Mouse (Mus musculus): Measurements from ENCODE around the gene Hdgfl2. TPM values are rescaled to one million over a fixed set of nuclear protein-coding genes. Genes with fewer than 3 reads are reported as not detected.

Gene Hdgfl2
- polyA plus RNA-seq, 1 experiment from 2014 or later: 136 TPM

DNA sequence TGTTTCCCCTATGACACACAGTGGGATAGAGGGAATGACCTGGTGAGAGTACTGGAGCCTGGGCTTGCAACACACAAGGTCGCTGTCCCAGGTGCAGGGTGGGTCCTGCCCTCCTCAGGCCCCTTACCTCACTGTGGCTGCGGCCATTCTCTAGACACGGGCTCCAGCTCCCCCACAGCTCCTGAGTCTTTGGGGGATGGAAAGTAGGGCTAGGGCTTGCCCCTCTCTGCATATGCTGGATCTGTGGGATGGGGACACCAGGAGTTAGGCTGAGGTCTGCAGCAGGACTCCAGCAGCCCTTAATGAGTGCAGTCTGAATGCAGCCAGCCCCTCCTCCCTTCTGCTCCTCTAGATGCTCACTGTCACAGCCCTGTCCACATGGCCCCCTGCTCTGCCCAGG is 33.3 kb downstream of the Hdgfl2 start:
- H3K27ac ChIP-seq (ENCODE audit: low read depth, low read length): no peak overlapping the region
- 76% methylated on average over 3 of the region's 3 CpGs for WGBS
- H3K4me1 ChIP-seq (ENCODE audit: control insufficient read depth, insufficient read depth, low read length): peaks cover 5% of the 10 kb centered on the region; the same call in 1 of the 2 replicates
- H3K36me3 ChIP-seq (ENCODE audit: control insufficient read depth, insufficient read depth, low read length): no peaks in the 10 kb centered on the region
- no peaks in the 10 kb centered on the region for H3K9me3 ChIP-seq (ENCODE audit: control insufficient read depth, low read length)
- no peak overlapping the region for H3K4me3 ChIP-seq (ENCODE audit: low read depth, low read length)
- ATAC-seq (ENCODE audit: insufficient read depth, low FRiP score, low TSS enrichment): no peak
- no peak overlapping the region for H3K4me2 ChIP-seq (ENCODE audit: low read depth)
- DNase-seq (ENCODE audit: low spot score): no peak
- H3K27me3 ChIP-seq (ENCODE audit: control insufficient read depth, insufficient read depth, low read length): peaks cover 5% of the 10 kb centered on the region
- no peak overlapping the region; the same call in 1 of the 2 replicates for H3K9ac ChIP-seq (ENCODE audit: low read length)

- Histone ChIP-seq H3K4me3 (ENCODE audit: low read depth, low read length) (no peak overlapping the region), H3K9ac (ENCODE audit: low read length) (no peak overlapping the region), H3K27me3 (ENCODE audit: control insufficient read depth, insufficient read depth, low read length) (peaks cover 31% of the 10 kb centered on the region), H3K36me3 (ENCODE audit: control insufficient read depth, insufficient read depth, low read length) (no peaks in the 10 kb centered on the region), H3K4me1 (ENCODE audit: control insufficient read depth, insufficient read depth, low read length) (peaks cover 7% of the 10 kb centered on the region; the same call in 1 of the 2 replicates), H3K27ac (ENCODE audit: low read depth, low read length) (no peak overlapping the region), H3K4me2 (ENCODE audit: low read depth) (no peak overlapping the region), H3K9me3 (ENCODE audit: control insufficient read depth, low read length) (no peaks in the 10 kb centered on the region)
- 79% methylated on average over 10 of the region's 10 CpGs for WGBS
- ATAC-seq (ENCODE audit: insufficient read depth, low FRiP score, low TSS enrichment) (no peak), DNase-seq (ENCODE audit: low spot score) (no peak)
These were observed 36.8 kb downstream of the Hdgfl2 start for GRCm38 (mm10) chr17:56116193-56116592.

DNA sequence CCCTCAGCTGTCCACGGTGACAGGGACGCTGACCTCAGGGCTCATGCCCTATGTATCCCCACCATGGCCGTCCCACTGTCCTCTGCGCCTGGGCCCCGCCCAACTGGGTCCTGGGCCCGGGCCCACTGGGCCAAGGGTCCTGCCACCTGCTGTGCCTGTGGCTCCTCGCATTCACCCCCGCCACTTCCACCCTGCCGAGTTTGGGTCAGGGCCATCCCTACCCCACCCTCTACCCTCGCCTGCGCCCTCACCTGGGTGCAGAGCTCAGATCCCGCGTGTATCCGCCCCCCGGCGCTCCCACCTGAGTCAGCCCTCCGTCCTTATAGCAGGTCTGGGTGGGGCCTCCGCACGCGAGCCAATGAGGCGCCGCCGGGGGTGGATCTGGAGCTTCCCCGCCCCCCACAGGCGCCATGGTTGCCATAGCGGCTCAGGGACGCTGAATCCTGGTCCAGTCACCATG is 37.8 kb downstream of the Hdgfl2 start, which contains the start of gene Plin5:
Gene Plin5, minus strand, starts transcription at position 346 of the 460 bp plus-strand sequence.
- no peak within 1 kb of the TSS for H3K27ac ChIP-seq (ENCODE audit: low read depth, low read length)
- no peak within 1 kb of the TSS for H3K9ac ChIP-seq (ENCODE audit: low read length)
- H3K36me3 ChIP-seq (ENCODE audit: control insufficient read depth, insufficient read depth, low read length): no peaks in the 10 kb centered on the region
- peak within 1 kb of the TSS; percentile 15; the same call in 1 of the 2 replicates for H3K4me3 ChIP-seq (ENCODE audit: low read depth, low read length)
- peaks cover 7% of the 10 kb centered on the region; the same call in 1 of the 2 replicates for H3K4me1 ChIP-seq (ENCODE audit: control insufficient read depth, insufficient read depth, low read length)
- peaks cover 42% of the 10 kb centered on the region for H3K27me3 ChIP-seq (ENCODE audit: control insufficient read depth, insufficient read depth, low read length)
- 0 out of 2 replicates have a peak, but pooled peaks cover 3% of the 10 kb centered on the region for H3K9me3 ChIP-seq (ENCODE audit: control insufficient read depth, low read length)
- H3K4me2 ChIP-seq (ENCODE audit: low read depth): peak within 1 kb of the TSS; percentile 43
- DNase-seq (ENCODE audit: low spot score) (peak; percentile 57), ATAC-seq (ENCODE audit: insufficient read depth, low FRiP score, low TSS enrichment) (no peak)
- WGBS: 1% methylated on average over 27 of the region's 27 CpGs

GRCm38 (mm10) chr17:56119431-56119830 is 40.0 kb downstream of the Hdgfl2 start:
- ATAC-seq (ENCODE audit: insufficient read depth, low FRiP score, low TSS enrichment): no peak
- 46% methylated on average over 12 of the region's 12 CpGs for WGBS
- H3K4me1 ChIP-seq (ENCODE audit: control insufficient read depth, insufficient read depth, low read length): peaks cover 7% of the 10 kb centered on the region; the same call in 1 of the 2 replicates
- H3K36me3 ChIP-seq (ENCODE audit: control insufficient read depth, insufficient read depth, low read length): no peaks in the 10 kb centered on the region
- no peak for DNase-seq (ENCODE audit: low spot score)
- H3K9ac ChIP-seq (ENCODE audit: low read length): no peak overlapping the region
- H3K27me3 ChIP-seq (ENCODE audit: control insufficient read depth, insufficient read depth, low read length): peaks cover 57% of the 10 kb centered on the region
- H3K4me2 ChIP-seq (ENCODE audit: low read depth): no peak overlapping the region
- H3K4me3 ChIP-seq (ENCODE audit: low read depth, low read length): no peak overlapping the region
- peaks cover 10% of the 10 kb centered on the region for H3K9me3 ChIP-seq (ENCODE audit: control insufficient read depth, low read length)
- H3K27ac ChIP-seq (ENCODE audit: low read depth, low read length): no peak overlapping the region

GRCm38 (mm10) chr17:56119981-56120880 is 40.8 kb downstream of the Hdgfl2 start:
- DNase-seq (ENCODE audit: low spot score) (no peak), ATAC-seq (ENCODE audit: insufficient read depth, low FRiP score, low TSS enrichment) (no peak)
- 9% methylated on average over 65 of the region's 66 CpGs for WGBS
- Histone ChIP-seq H3K4me2 (ENCODE audit: low read depth) (no peak overlapping the region), H3K4me3 (ENCODE audit: low read depth, low read length) (no peak overlapping the region), H3K36me3 (ENCODE audit: control insufficient read depth, insufficient read depth, low read length) (no peaks in the 10 kb centered on the region), H3K9ac (ENCODE audit: low read length) (no peak overlapping the region), H3K27me3 (ENCODE audit: control insufficient read depth, insufficient read depth, low read length) (peaks cover 64% of the 10 kb centered on the region), H3K9me3 (ENCODE audit: control insufficient read depth, low read length) (peaks cover 10% of the 10 kb centered on the region), H3K27ac (ENCODE audit: low read depth, low read length) (no peak overlapping the region), H3K4me1 (ENCODE audit: control insufficient read depth, insufficient read depth, low read length) (peaks cover 7% of the 10 kb centered on the region; the same call in 1 of the 2 replicates)

GRCm38 (mm10) chr17:56121826-56122225 is 42.4 kb downstream of the Hdgfl2 start, which contains the start of gene Lrg1:
Lrg1 (minus strand) TSS chr17:56122001.
- H3K27me3 ChIP-seq (ENCODE audit: control insufficient read depth, insufficient read depth, low read length): peaks cover 65% of the 10 kb centered on the region
- peaks cover 7% of the 10 kb centered on the region; the same call in 1 of the 2 replicates for H3K4me1 ChIP-seq (ENCODE audit: control insufficient read depth, insufficient read depth, low read length)
- no peaks in the 10 kb centered on the region; the same call in 1 of the 2 replicates for H3K36me3 ChIP-seq (ENCODE audit: control insufficient read depth, insufficient read depth, low read length)
- H3K4me2 ChIP-seq (ENCODE audit: low read depth): no peak within 1 kb of the TSS
- no peak within 1 kb of the TSS for H3K9ac ChIP-seq (ENCODE audit: low read length)
- H3K4me3 ChIP-seq (ENCODE audit: low read depth, low read length): no peak within 1 kb of the TSS
- peaks cover 10% of the 10 kb centered on the region for H3K9me3 ChIP-seq (ENCODE audit: control insufficient read depth, low read length)
- ATAC-seq (ENCODE audit: insufficient read depth, low FRiP score, low TSS enrichment) (no peak), DNase-seq (ENCODE audit: low spot score) (no peak)
- WGBS: 63% methylated on average over 2 of the region's 2 CpGs
- no peak within 1 kb of the TSS for H3K27ac ChIP-seq (ENCODE audit: low read depth, low read length)

GRCm38 (mm10) chr17:56123161-56123560 is 43.7 kb downstream of the Hdgfl2 start:
- WGBS: 94% methylated on average over 12 of the region's 12 CpGs
- Histone ChIP-seq H3K9ac (ENCODE audit: low read length) (no peak overlapping the region), H3K9me3 (ENCODE audit: control insufficient read depth, low read length) (peaks cover 10% of the 10 kb centered on the region), H3K4me3 (ENCODE audit: low read depth, low read length) (no peak overlapping the region), H3K27me3 (ENCODE audit: control insufficient read depth, insufficient read depth, low read length) (peaks cover 63% of the 10 kb centered on the region), H3K4me2 (ENCODE audit: low read depth) (no peak overlapping the region), H3K4me1 (ENCODE audit: control insufficient read depth, insufficient read depth, low read length) (0 out of 2 replicates have a peak, but pooled peaks cover 2% of the 10 kb centered on the region), H3K27ac (ENCODE audit: low read depth, low read length) (no peak overlapping the region), H3K36me3 (ENCODE audit: control insufficient read depth, insufficient read depth, low read length) (no peaks in the 10 kb centered on the region; the same call in none of the 2 replicates)
- DNase-seq (ENCODE audit: low spot score): no peak
- no peak for ATAC-seq (ENCODE audit: insufficient read depth, low FRiP score, low TSS enrichment)

- Histone ChIP-seq H3K4me2 (ENCODE audit: low read depth) (peak overlapping the region; percentile 54), H3K9ac (ENCODE audit: low read length) (peak overlapping the region; percentile 39), H3K36me3 (ENCODE audit: control insufficient read depth, insufficient read depth, low read length) (no peaks in the 10 kb centered on the region; the same call in none of the 2 replicates), H3K9me3 (ENCODE audit: control insufficient read depth, low read length) (peaks cover 10% of the 10 kb centered on the region), H3K27me3 (ENCODE audit: control insufficient read depth, insufficient read depth, low read length) (peaks cover 59% of the 10 kb centered on the region), H3K4me1 (ENCODE audit: control insufficient read depth, insufficient read depth, low read length) (0 out of 2 replicates have a peak, but pooled peaks cover 2% of the 10 kb centered on the region), H3K4me3 (ENCODE audit: low read depth, low read length) (peak overlapping the region; percentile 31), H3K27ac (ENCODE audit: low read depth, low read length) (no peak overlapping the region)
- no peak for DNase-seq (ENCODE audit: low spot score)
- ATAC-seq (ENCODE audit: insufficient read depth, low FRiP score, low TSS enrichment): no peak
- 46% methylated on average over 41 of the region's 59 CpGs for WGBS
These were observed 44.4 kb downstream of the Hdgfl2 start for GRCm38 (mm10) chr17:56123681-56124340.
